Mouse (Mus musculus) megakaryocyte, embryonic 14.5 days (primary cell): ENCODE measurements around the gene Ciz1.

Experiments used
- FLI1 ChIP-seq: IDR thresholded peaks from 2 replicates; pipeline ENCODE4 v1.6.1; 2012; ENCODE audit warnings: low read length, inconsistent platforms, mixed read lengths
- GATA1 ChIP-seq: IDR thresholded peaks from 3 replicates; pipeline ENCODE4 v1.6.1; 2012; ENCODE audit warnings: mixed read lengths, low read length, inconsistent platforms, borderline replicate concordance

DNA sequence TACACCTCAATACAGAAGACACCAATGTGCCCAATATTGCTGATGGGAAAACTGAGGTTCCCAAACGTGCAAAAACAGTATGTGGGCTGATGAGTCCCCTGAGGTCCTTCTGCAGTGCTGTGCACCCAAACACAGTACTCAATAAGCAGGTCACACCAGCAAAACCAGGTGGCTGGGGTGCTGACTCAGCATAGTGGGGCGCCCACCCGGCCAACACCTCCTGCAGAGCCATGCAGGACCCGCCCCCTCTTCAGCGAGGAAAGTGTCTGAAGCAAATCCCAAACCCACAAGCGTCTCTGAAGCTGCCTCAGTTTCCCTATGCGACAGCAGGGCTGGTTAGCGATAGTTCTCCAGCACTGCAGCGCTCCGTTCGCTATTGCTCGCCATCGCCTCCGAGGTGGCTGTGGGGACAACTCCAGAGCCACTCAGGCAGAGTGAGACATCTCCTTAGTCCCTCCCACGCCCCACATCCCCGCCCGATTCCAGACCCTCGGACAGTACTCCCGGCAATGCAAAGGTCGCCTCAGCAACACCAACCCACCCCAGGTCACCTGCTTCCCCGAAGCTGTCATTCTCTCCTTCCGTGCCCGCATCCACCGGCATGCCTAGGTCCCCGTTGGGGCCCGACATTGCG is 29.1 kb downstream of the Ciz1 start:
- TF ChIP-seq GATA1 (no peak), FLI1 (no peak)
